Mouse (Mus musculus): ENCODE data around the gene Rsl1d1. TPM values are rescaled to one million over a fixed set of nuclear protein-coding genes. Genes with fewer than 3 reads are reported as not detected.
A peak's percentile ranks its signal among the peaks of the same experiment; 100 is the strongest.

Gene Rsl1d1
- total and polyA plus RNA-seq, 2 experiments from 2014 or later: 54.6 to 140 TPM

DNA sequence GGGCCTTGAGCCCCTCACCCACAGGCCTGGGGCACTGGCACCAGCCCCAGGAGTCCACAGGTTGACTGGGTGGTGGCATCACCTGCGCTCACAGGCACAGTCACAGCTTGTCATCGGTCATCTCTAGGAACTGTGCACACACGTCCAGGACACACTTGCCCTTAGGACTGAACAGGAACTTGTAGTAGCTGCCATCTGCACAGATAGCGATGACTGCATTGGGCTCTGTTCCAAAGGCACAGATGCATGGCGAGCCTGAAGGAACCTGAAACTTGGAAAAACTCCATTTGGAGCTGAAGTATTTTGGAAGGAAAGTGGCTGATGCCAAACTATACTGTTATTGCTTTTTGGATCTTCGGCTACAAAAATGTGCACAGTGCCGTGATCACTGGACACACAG lies 13.0 kb downstream of the Rsl1d1 start:
- DNase-seq (ENCODE audit: low spot score) (peak; percentile 43), ATAC-seq (ENCODE audit: low FRiP score) (no peak)
- Histone ChIP-seq H3K4me3 (ENCODE audit: low read depth, low read length) (no peak overlapping the region), H3K9me3 (ENCODE audit: low read length) (no peaks in the 10 kb centered on the region), H3K4me2 (ENCODE audit: low read depth, low read length, poor library complexity, severe bottlenecking) (no peak overlapping the region), H3K36me3 (ENCODE audit: insufficient read depth, low read length) (peaks cover 23% of the 10 kb centered on the region), H3K27ac (ENCODE audit: low read depth, low read length) (no peak overlapping the region), H3K27me3 (ENCODE audit: insufficient read depth, low read length) (no peaks in the 10 kb centered on the region), H3K9ac (replicated peaks; ENCODE audit: low read length, poor library complexity, severe bottlenecking) (no peak overlapping the region), H3K4me1 (ENCODE audit: insufficient read depth, low read length) (no peaks in the 10 kb centered on the region)
- 91% methylated on average over 7 of the region's 7 CpGs for WGBS
- TF ChIP-seq CTCF (IDR thresholded peaks at IDR 0.05): no peak

DNA sequence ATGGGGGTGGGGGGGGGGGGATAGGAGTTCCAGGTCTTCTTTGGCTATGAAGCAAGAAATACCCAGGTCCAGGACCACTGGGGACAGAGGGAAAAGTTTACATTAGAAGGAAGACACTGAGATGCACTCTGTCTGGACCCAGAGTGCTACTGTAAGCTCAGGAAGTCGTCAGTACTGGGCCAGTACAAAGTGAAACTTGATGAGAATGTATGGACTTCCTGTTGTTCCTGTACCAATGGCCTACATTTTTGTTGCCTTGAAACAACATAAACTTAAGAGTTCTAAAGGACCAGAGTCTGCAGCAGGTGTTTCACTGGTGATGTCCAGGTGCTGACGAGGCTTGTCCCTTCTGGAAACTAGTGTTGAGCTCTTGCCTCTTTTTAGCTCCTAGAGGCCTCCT lies 25.7 kb downstream of the Rsl1d1 start:
- H3K27ac ChIP-seq (ENCODE audit: low read depth, low read length): no peak overlapping the region
- WGBS: 87% methylated on average over 2 of the region's 2 CpGs
- H3K9ac ChIP-seq (replicated peaks; ENCODE audit: low read length, poor library complexity, severe bottlenecking): no peak overlapping the region
- H3K27me3 ChIP-seq (ENCODE audit: insufficient read depth, low read length): no peaks in the 10 kb centered on the region
- no peaks in the 10 kb centered on the region for H3K9me3 ChIP-seq (ENCODE audit: low read length)
- DNase-seq (ENCODE audit: low spot score) (no peak), ATAC-seq (ENCODE audit: low FRiP score) (no peak)
- H3K36me3 ChIP-seq (ENCODE audit: insufficient read depth, low read length): no peaks in the 10 kb centered on the region
- TF ChIP-seq CTCF (IDR thresholded peaks at IDR 0.05): no peak
- H3K4me3 ChIP-seq (ENCODE audit: low read depth, low read length): no peak overlapping the region
- no peak overlapping the region; the same call in 1 of the 2 replicates for H3K4me2 ChIP-seq (ENCODE audit: low read depth, low read length, poor library complexity, severe bottlenecking)
- no peaks in the 10 kb centered on the region; the same call in 1 of the 2 replicates for H3K4me1 ChIP-seq (ENCODE audit: insufficient read depth, low read length)

DNA sequence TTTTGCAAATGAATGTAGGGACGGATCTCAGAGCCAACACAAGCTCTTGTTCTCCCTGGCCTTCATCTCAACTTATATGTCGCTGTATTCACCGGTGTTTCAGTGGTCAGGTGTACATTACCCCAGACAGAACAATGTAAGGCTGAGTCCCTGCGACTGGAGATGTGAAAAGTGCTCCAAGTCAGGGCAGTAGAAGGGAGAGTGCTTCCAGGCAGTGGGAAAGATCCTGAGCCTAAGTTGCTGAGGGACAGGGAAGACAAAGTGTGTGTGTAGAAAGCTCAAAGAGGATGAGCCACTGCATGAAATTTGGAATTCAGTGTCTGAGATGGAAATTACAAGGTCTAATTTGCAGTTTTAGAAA lies 26.3 kb downstream of the Rsl1d1 start:
- H3K36me3 ChIP-seq (ENCODE audit: insufficient read depth, low read length): no peaks in the 10 kb centered on the region
- H3K9me3 ChIP-seq (ENCODE audit: low read length): no peaks in the 10 kb centered on the region
- no peak for TF ChIP-seq CTCF (IDR thresholded peaks at IDR 0.05)
- H3K27me3 ChIP-seq (ENCODE audit: insufficient read depth, low read length): no peaks in the 10 kb centered on the region
- H3K9ac ChIP-seq (replicated peaks; ENCODE audit: low read length, poor library complexity, severe bottlenecking): peak overlapping the region; percentile 88; the same call in 1 of the 2 replicates
- H3K4me1 ChIP-seq (ENCODE audit: insufficient read depth, low read length): no peaks in the 10 kb centered on the region; the same call in 1 of the 2 replicates
- H3K27ac ChIP-seq (ENCODE audit: low read depth, low read length): peak overlapping the region; percentile 77; the same call in 1 of the 2 replicates
- no peak for ATAC-seq (ENCODE audit: low FRiP score)
- DNase-seq (ENCODE audit: low spot score): no peak
- WGBS: 2% methylated on average over 4 of the region's 4 CpGs
- peak overlapping the region; percentile 84 for H3K4me2 ChIP-seq (ENCODE audit: low read depth, low read length, poor library complexity, severe bottlenecking)
- peak overlapping the region; percentile 87 for H3K4me3 ChIP-seq (ENCODE audit: low read depth, low read length)

DNA sequence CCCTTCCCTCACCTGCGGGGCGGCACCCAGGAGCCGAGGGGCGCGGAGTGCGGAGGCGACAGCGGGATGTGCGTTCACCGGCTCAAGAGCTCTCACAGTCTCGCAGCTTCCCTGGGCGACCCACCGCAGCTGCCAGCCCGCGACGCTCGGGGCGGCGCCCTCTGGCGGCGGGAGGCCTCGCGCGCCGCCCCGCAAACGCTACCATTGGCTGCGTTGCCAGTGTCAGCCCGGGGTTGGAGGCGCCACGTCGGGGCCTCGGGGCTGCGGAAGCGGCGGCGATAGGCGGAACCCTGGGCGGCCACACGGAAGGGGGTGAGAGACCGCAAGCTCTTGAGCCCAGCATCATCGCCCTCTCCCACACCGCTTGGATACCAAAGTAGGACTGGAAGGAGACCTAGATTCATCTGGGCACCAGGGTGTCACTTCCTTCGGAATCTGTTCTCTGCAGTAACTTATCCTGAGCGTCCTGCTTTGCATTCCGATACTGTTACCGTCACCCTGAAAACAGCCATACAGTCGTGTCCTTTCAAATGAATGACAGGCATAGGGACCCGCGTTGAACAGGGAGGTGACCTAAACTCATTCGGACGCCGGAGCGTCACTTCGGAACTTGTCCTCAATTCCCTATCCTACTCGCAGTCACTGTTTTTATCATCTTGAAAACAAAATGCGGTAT lies 26.8 kb downstream of the Rsl1d1 start, which contains the start of gene Zc3h7a:
Zc3h7a (minus strand) TSS at position 186 of the 676 bp plus-strand sequence.
- no peaks in the 10 kb centered on the region for H3K36me3 ChIP-seq (ENCODE audit: insufficient read depth, low read length)
- TF ChIP-seq CTCF (IDR thresholded peaks at IDR 0.05): peak; percentile 75
- H3K4me3 ChIP-seq (ENCODE audit: low read depth, low read length): peak within 1 kb of the TSS; percentile 87
- no peaks in the 10 kb centered on the region for H3K9me3 ChIP-seq (ENCODE audit: low read length)
- peak; percentile 90 for DNase-seq (ENCODE audit: low spot score)
- under 1% methylated on average over 46 of the region's 57 CpGs for whole genome bisulfite sequencing
- ATAC-seq (ENCODE audit: low FRiP score): peak; percentile 91
- peak within 1 kb of the TSS; percentile 77 for H3K27ac ChIP-seq (ENCODE audit: low read depth, low read length)
- H3K4me1 ChIP-seq (ENCODE audit: insufficient read depth, low read length): no peaks in the 10 kb centered on the region; the same call in 1 of the 2 replicates
- H3K4me2 ChIP-seq (ENCODE audit: low read depth, low read length, poor library complexity, severe bottlenecking): peak within 1 kb of the TSS; percentile 84
- no peaks in the 10 kb centered on the region for H3K27me3 ChIP-seq (ENCODE audit: insufficient read depth, low read length)
- H3K9ac ChIP-seq (replicated peaks; ENCODE audit: low read length, poor library complexity, severe bottlenecking): peak within 1 kb of the TSS; percentile 88

DNA sequence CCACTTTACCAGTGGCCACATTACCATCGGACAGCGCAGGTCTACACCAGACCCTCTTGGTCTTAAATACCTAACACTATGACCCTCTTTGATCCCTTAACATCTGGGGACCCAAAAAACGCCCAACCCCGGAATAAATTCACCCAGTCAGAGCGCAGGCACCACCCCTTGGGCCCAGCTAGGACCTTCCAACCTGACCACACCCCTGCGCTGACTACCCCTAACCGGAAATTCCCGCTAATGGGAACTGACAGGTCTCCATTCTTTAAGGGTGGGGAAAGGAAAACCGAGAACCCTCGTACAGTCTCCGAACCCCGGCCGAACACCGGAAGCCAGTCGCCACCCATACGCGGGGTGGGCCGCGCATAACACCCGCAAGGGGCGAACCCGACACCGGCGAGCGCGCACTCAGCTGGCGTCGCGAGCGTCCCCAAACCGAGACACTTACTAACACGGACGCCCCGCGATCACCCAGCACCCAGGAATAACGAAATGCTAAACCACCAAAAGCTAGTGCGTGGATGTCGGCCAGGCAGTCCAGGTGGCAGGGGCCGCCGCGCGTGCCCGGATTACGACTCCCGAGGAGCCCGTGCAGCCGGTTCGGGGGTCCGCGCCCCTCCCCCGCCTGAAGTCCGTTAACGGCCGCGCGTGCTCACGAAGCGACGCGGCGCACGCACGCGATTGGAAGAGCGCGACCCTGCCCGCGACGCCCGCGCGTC lies 27.5 kb downstream of the Rsl1d1 start:
- H3K27ac ChIP-seq (ENCODE audit: low read depth, low read length): peak overlapping the region; percentile 77
- DNase-seq (ENCODE audit: low spot score): peak; percentile 66
- H3K4me3 ChIP-seq (ENCODE audit: low read depth, low read length): peak overlapping the region; percentile 87
- no peaks in the 10 kb centered on the region for H3K27me3 ChIP-seq (ENCODE audit: insufficient read depth, low read length)
- no peaks in the 10 kb centered on the region for H3K36me3 ChIP-seq (ENCODE audit: insufficient read depth, low read length)
- H3K4me1 ChIP-seq (ENCODE audit: insufficient read depth, low read length): no peaks in the 10 kb centered on the region; the same call in 1 of the 2 replicates
- peak overlapping the region; percentile 84 for H3K4me2 ChIP-seq (ENCODE audit: low read depth, low read length, poor library complexity, severe bottlenecking)
- TF ChIP-seq CTCF (IDR thresholded peaks at IDR 0.05): no peak
- peak overlapping the region; percentile 88 for H3K9ac ChIP-seq (replicated peaks; ENCODE audit: low read length, poor library complexity, severe bottlenecking)
- under 1% methylated on average over 72 of the region's 72 CpGs for WGBS
- H3K9me3 ChIP-seq (ENCODE audit: low read length): no peaks in the 10 kb centered on the region
- peak; percentile 70 for ATAC-seq (ENCODE audit: low FRiP score)

DNA sequence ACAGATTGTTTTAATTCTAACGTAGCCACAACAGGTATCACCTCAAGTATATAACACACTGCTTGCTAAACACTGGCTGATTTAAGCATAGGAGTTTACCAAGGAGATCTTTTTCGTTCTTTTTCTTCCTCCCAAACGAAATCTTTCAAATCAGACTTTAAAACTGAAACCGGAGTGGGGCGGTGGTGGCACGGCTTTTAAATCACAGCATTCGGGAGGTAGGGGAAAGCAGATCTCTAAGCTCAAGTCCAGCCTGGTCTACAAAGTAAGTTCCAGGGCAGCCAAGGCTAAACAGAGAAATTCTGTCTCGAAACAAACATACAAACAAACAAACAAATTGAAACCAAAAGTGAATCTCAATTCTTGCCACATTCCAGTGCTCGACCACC lies 28.0 kb downstream of the Rsl1d1 start:
- no peak for TF ChIP-seq CTCF (IDR thresholded peaks at IDR 0.05)
- WGBS: 10% methylated on average over 9 of the region's 9 CpGs
- DNase-seq (ENCODE audit: low spot score) (no peak), ATAC-seq (ENCODE audit: low FRiP score) (no peak)
- no peaks in the 10 kb centered on the region for H3K9me3 ChIP-seq (ENCODE audit: low read length)
- peak overlapping the region; percentile 88 for H3K9ac ChIP-seq (replicated peaks; ENCODE audit: low read length, poor library complexity, severe bottlenecking)
- H3K27me3 ChIP-seq (ENCODE audit: insufficient read depth, low read length): no peaks in the 10 kb centered on the region
- H3K4me2 ChIP-seq (ENCODE audit: low read depth, low read length, poor library complexity, severe bottlenecking): peak overlapping the region; percentile 84
- 0 out of 2 replicates have a peak overlapping the region, but pooled peaks have one; percentile 77 for H3K27ac ChIP-seq (ENCODE audit: low read depth, low read length)
- H3K4me1 ChIP-seq (ENCODE audit: insufficient read depth, low read length): no peaks in the 10 kb centered on the region; the same call in 1 of the 2 replicates
- H3K36me3 ChIP-seq (ENCODE audit: insufficient read depth, low read length): no peaks in the 10 kb centered on the region
- peak overlapping the region; percentile 87 for H3K4me3 ChIP-seq (ENCODE audit: low read depth, low read length)

All from midbrain, postnatal 0 days (tissue).